ENCODE assay signal across 11 mouse cellular contexts in genomic region chr1:188708176-188708575, GRCm38 (mm10).
DNase-seq lines count a peak whose midpoint lies in the region; ATAC-seq and TF ChIP-seq lines count a peak whose summit lies in the region.
"Had no signal": no experiment of that assay in that cellular context is flagged by ENCODE, and none has a peak within 500 bp of the region (broad histone marks: within the 10 kb centered on the region; RNA-seq: fewer than 3 reads in every experiment).

No protein-coding gene starts in this region.

- no peaks in the 10 kb centered on the region for H3K27me3 ChIP-seq in hindbrain, postnatal 0 days (ENCODE audit: insufficient read depth, low read length)
- no peaks in the 10 kb centered on the region for H3K27me3 ChIP-seq in hindbrain, embryonic 14.5 days (ENCODE audit: control insufficient read depth, insufficient read depth, low read length)
- H3K27me3 ChIP-seq in liver, postnatal 0 days (ENCODE audit: insufficient read depth, low read length) = no peaks in the 10 kb centered on the region
- H3K27me3 ChIP-seq in MEL (ENCODE audit: control insufficient read depth in 1 of 2, insufficient read depth in 2 of 2, low read length in 2 of 2) = no peaks in the 10 kb centered on the region
- H3K27me3 ChIP-seq: limb, embryonic 12.5 days had no signal

- H3K9me3 ChIP-seq in hindbrain, postnatal 0 days (ENCODE audit: low read length) = no peaks in the 10 kb centered on the region
- H3K9me3 ChIP-seq in hindbrain, embryonic 14.5 days (ENCODE audit: control insufficient read depth, low read length) = no peaks in the 10 kb centered on the region
- no peaks in the 10 kb centered on the region for H3K9me3 ChIP-seq in liver, postnatal 0 days (ENCODE audit: low read length)
- no peaks in the 10 kb centered on the region for H3K9me3 ChIP-seq in MEL (replicated peaks; ENCODE audit: insufficient read depth, low read length)
- H3K9me3 ChIP-seq: limb, embryonic 12.5 days had no signal

- peak; percentile 35 for TF ChIP-seq RAD21 in MEL (IDR thresholded peaks at IDR 0.05; ENCODE audit: low read depth, low read length)

- no peaks in the 10 kb centered on the region for H3K4me1 ChIP-seq in hindbrain, postnatal 0 days (ENCODE audit: insufficient read depth, low read length)
- no peaks in the 10 kb centered on the region for H3K4me1 ChIP-seq in hindbrain, embryonic 14.5 days (replicated peaks; ENCODE audit: control insufficient read depth, insufficient read depth, low read length)
- no peaks in the 10 kb centered on the region for H3K4me1 ChIP-seq in liver, postnatal 0 days (ENCODE audit: insufficient read depth)
- H3K4me1 ChIP-seq in MEL (ENCODE audit: control insufficient read depth in 1 of 2, insufficient read depth in 2 of 2, low read length in 2 of 2) = no peaks in the 10 kb centered on the region
- H3K4me1 ChIP-seq in cortical plate, adult 2 months (ENCODE audit: control insufficient read depth, insufficient read depth, low read length) = no peaks in the 10 kb centered on the region
- H3K4me1 ChIP-seq: limb, embryonic 12.5 days had no signal

- no peak for TF ChIP-seq POLR2A in MEL (IDR thresholded peaks at IDR 0.05; ENCODE audit: control insufficient read depth in 1 of 2, insufficient read depth in 1 of 2, low read depth in 1 of 2, low read length in 2 of 2, poor library complexity in 1 of 2)
- no peak for TF ChIP-seq POLR2A in cortical plate, adult 2 months (IDR thresholded peaks at IDR 0.05; ENCODE audit: extremely low read depth, insufficient read depth, low read length)

- H3K9ac ChIP-seq in hindbrain, postnatal 0 days (replicated peaks; ENCODE audit: low read length) = no peak overlapping the region
- H3K9ac ChIP-seq in hindbrain, embryonic 14.5 days = no peak overlapping the region
- no peak overlapping the region for H3K9ac ChIP-seq in liver, postnatal 0 days (replicated peaks)
- no peak overlapping the region for H3K9ac ChIP-seq in MEL (ENCODE audit: control insufficient read depth, low read depth, low read length, poor library complexity, severe bottlenecking)
- H3K9ac ChIP-seq: limb, embryonic 12.5 days had no signal

- ATAC-seq in hindbrain, postnatal 0 days = no peak
- no peak for ATAC-seq in hindbrain, embryonic 14.5 days (ENCODE audit: low FRiP score)
- no peak for ATAC-seq in liver, postnatal 0 days
- ATAC-seq: activated CD4-positive, CD25-positive, alpha-beta regulatory T cell, adult 4 months had no signal

- no peak overlapping the region for H3K4me2 ChIP-seq in hindbrain, postnatal 0 days (ENCODE audit: low read depth, low read length)
- H3K4me2 ChIP-seq in hindbrain, embryonic 14.5 days (replicated peaks) = no peak overlapping the region
- H3K4me2 ChIP-seq in liver, postnatal 0 days (ENCODE audit: low read depth, low read length) = no peak overlapping the region
- H3K4me2 ChIP-seq: limb, embryonic 12.5 days had no signal

- WGBS in hindbrain, postnatal 0 days = 88% methylated on average over 4 of the region's 4 CpGs
- 88% methylated on average over 4 of the region's 4 CpGs for WGBS in hindbrain, embryonic 14.5 days
- WGBS in liver, postnatal 0 days (ENCODE audit: insufficient replicate concordance) = 71% methylated on average over 4 of the region's 4 CpGs

- H3K4me3 ChIP-seq in hindbrain, postnatal 0 days (ENCODE audit: low read length) = no peak overlapping the region
- no peak overlapping the region for H3K4me3 ChIP-seq in hindbrain, embryonic 14.5 days (replicated peaks; ENCODE audit: low read length)
- H3K4me3 ChIP-seq in liver, postnatal 0 days (ENCODE audit: low read depth, low read length) = no peak overlapping the region
- no peak overlapping the region for H3K4me3 ChIP-seq in MEL (ENCODE audit: control insufficient read depth in 1 of 2, insufficient read depth in 1 of 2, low read depth in 2 of 2, low read length in 2 of 2)
- H3K4me3 ChIP-seq in cortical plate, adult 2 months (ENCODE audit: insufficient read depth, low read length) = no peak overlapping the region
- H3K4me3 ChIP-seq: limb, embryonic 12.5 days had no signal

- DNase-seq in hindbrain, postnatal 0 days (ENCODE audit: low spot score) = no peak
- DNase-seq in hindbrain, embryonic 14.5 days (ENCODE audit: low spot score) = no peak
- DNase-seq in liver, postnatal 0 days = no peak
- DNase-seq in liver (no peak), MEL (ENCODE audit: low read depth, low spot score) (peak; percentile 9)
- no peak for DNase-seq in thymus, postnatal 10 days (ENCODE audit: low spot score in 2 of 2)
- DNase-seq: gastrocnemius, postnatal 14 days had no signal

- peak; percentile 44 for TF ChIP-seq CTCF in hindbrain, postnatal 0 days (IDR thresholded peaks at IDR 0.05; ENCODE audit: low read depth)
- peak; percentile 23; the same call in 1 of the 2 replicates for TF ChIP-seq CTCF in liver, postnatal 0 days (IDR thresholded peaks at IDR 0.05; ENCODE audit: low read depth)
- peak in 1 of 3 experiments; percentile 20; a peak in 1 of 6 replicates for TF ChIP-seq CTCF in MEL (IDR thresholded peaks at IDR 0.05 in 2 of 3, conservative IDR thresholded peaks at IDR 0.05 in 1 of 3; ENCODE audit: control insufficient read depth in 1 of 3, insufficient read depth in 1 of 3, low read depth in 2 of 3, low read length in 3 of 3, poor library complexity in 1 of 3, severe bottlenecking in 1 of 3)
- peak; percentile 17; the same call in 1 of the 2 replicates for TF ChIP-seq CTCF in cortical plate, adult 2 months (IDR thresholded peaks at IDR 0.05; ENCODE audit: extremely low read depth, insufficient read depth, low read length)

- no peak overlapping the region for H3K27ac ChIP-seq in hindbrain, postnatal 0 days
- H3K27ac ChIP-seq in hindbrain, embryonic 14.5 days = no peak overlapping the region
- H3K27ac ChIP-seq in liver, postnatal 0 days (ENCODE audit: low read depth) = no peak overlapping the region
- H3K27ac ChIP-seq in MEL (ENCODE audit: control insufficient read depth, low read depth, low read length) = no peak overlapping the region
- H3K27ac ChIP-seq in cortical plate, adult 2 months (ENCODE audit: insufficient read depth, low read length) = no peak overlapping the region
- H3K27ac ChIP-seq: limb, embryonic 12.5 days; macrophage had no signal

- H3K79me2 ChIP-seq in MEL (ENCODE audit: control insufficient read depth, insufficient read depth, low read length, poor library complexity) = no peaks in the 10 kb centered on the region

- H3K36me3 ChIP-seq in hindbrain, postnatal 0 days (ENCODE audit: insufficient read depth, low read length) = no peaks in the 10 kb centered on the region
- H3K36me3 ChIP-seq in hindbrain, embryonic 14.5 days (replicated peaks; ENCODE audit: control insufficient read depth, insufficient read depth) = no peaks in the 10 kb centered on the region
- no peaks in the 10 kb centered on the region for H3K36me3 ChIP-seq in liver, postnatal 0 days (replicated peaks; ENCODE audit: insufficient read depth, low read length)
- no peaks in the 10 kb centered on the region for H3K36me3 ChIP-seq in MEL (ENCODE audit: control insufficient read depth in 1 of 2, insufficient read depth in 2 of 2, low read length in 2 of 2)
- H3K36me3 ChIP-seq: limb, embryonic 12.5 days had no signal

- no peak for TF ChIP-seq EP300 in liver, postnatal 0 days (IDR thresholded peaks at IDR 0.05; ENCODE audit: low read depth)
- no peak for TF ChIP-seq EP300 in MEL (IDR thresholded peaks at IDR 0.05; ENCODE audit: low read depth in 1 of 2, low read length in 2 of 2)

TF ChIP-seq in MEL, 35 proteins besides CTCF, POLR2A, EP300 and RAD21:
- TF ChIP-seq SMC3 (IDR thresholded peaks at IDR 0.05; ENCODE audit: low read depth, low read length) = peak; percentile 22; the same call in 1 of the 2 replicates
- no peak for TF ChIP-seq RCOR1 (IDR thresholded peaks at IDR 0.05; ENCODE audit: low read depth, low read length)
TF ChIP-seq in MEL: peak in this region for 1.
